Mouse (Mus musculus) kidney, postnatal 0 days (tissue): ENCODE results near the gene Psmd1. TPM values are rescaled to one million over a fixed set of nuclear protein-coding genes. Genes with fewer than 3 reads are reported as not detected.
A peak's percentile ranks its signal among the peaks of the same experiment; 100 is the strongest.
"Not testable (repeated sequence)": the region's sequence is repeated elsewhere in the genome, so short reads cannot be mapped to it uniquely, and the experiment has no call there.

Source experiments
- ATAC-seq: fragments of 200-750 bp; cut with Nextera tagmentation; replicated peaks from 2 replicates; pipeline ENCODE4 v1.8.0; 2017; ENCODE audit warnings: low read depth, moderate number of reproducible peaks, moderate TSS enrichment, moderate library complexity; ENCODE audit not compliant: low FRiP score
- DNase-seq: peaks from one replicate; pipeline ENCODE4 v3.0.0-alpha.2; 2016; ENCODE audit warnings: low spot score
- H3K27ac ChIP-seq: fragments of 300-500 bp; sonication (generic); 2 replicates; pipeline ENCODE4 v1.5.1; 2014; ENCODE audit warnings: mild to moderate bottlenecking
- H3K27me3 ChIP-seq: fragments of 300-500 bp; sonication (generic); 2 replicates; pipeline ENCODE4 v1.6.1; 2014; ENCODE audit warnings: low read length, mixed read lengths; ENCODE audit not compliant: insufficient read depth
- H3K36me3 ChIP-seq: fragments of 300-500 bp; sonication (generic); 2 replicates; pipeline ENCODE4 v1.6.1; 2014; ENCODE audit warnings: low read length, mixed read lengths; ENCODE audit not compliant: insufficient read depth
- H3K4me1 ChIP-seq: fragments of 300-500 bp; sonication (generic); replicated peaks from 2 replicates; pipeline ENCODE4 v1.6.1; 2014; ENCODE audit warnings: antibody characterized with exemption, low read length, mixed read lengths; ENCODE audit not compliant: insufficient read depth
- H3K4me2 ChIP-seq: fragments of 300-500 bp; sonication (generic); 2 replicates; pipeline ENCODE4 v1.6.1; 2014; ENCODE audit warnings: mild to moderate bottlenecking, low read length, moderate library complexity, mixed read lengths
- H3K4me3 ChIP-seq: fragments of 300-500 bp; sonication (generic); replicated peaks from 2 replicates; pipeline ENCODE4 v1.5.1; 2014; ENCODE audit warnings: low read depth, low read length
- H3K9ac ChIP-seq: fragments of 300-500 bp; sonication (generic); 2 replicates; pipeline ENCODE4 v1.6.1; 2014; ENCODE audit warnings: low read depth, low read length
- H3K9me3 ChIP-seq: fragments of 300-500 bp; sonication (generic); replicated peaks from 2 replicates; pipeline ENCODE4 v1.6.1; 2016; ENCODE audit warnings: low read length, inconsistent platforms, mixed read lengths
- CTCF ChIP-seq: IDR thresholded peaks from 2 replicates; pipeline ENCODE4 v1.5.1; 2016; ENCODE audit warnings: antibody characterized with exemption, low read depth, mild to moderate bottlenecking, moderate library complexity
- WGBS: fragments of 180-500 bp; shearing (Covaris S2); extraction: QIAGEN DNeasy Blood & Tissue Kit; methylation state at CpG from one replicate; pipeline ENCODE4 v1.1.7; 2014; 5-methylcytosine and 5-hydroxymethylcytosine counted together
- polyA plus RNA-seq: library from polyadenylated mRNA; unstranded; fragments of >200 nt; fragmentation: Nextera tagmentation; extraction: Ambion mirVana; gene quantifications from 2 replicates; pipeline ENCODE4 v1.2.1, GENCODE M21; 2015

The Psmd1 gene
- polyA plus RNA-seq: 123 and 145 TPM in 2 replicates

GRCm38 (mm10) chr1:86064271-86064991 lies at the start of gene Psmd1:
TSS of gene Psmd1 (plus strand) at chr1:86064387.
- peak; percentile 96 for DNase-seq
- Histone ChIP-seq H3K27ac (peak within 1 kb of the TSS; percentile 88), H3K4me3 (peak within 1 kb of the TSS; percentile 95), H3K4me1 (peaks cover 10% of the 10 kb centered on the region), H3K9ac (peak within 1 kb of the TSS; percentile 96), H3K4me2 (peak within 1 kb of the TSS; percentile 85), H3K9me3 (no peaks in the 10 kb centered on the region), H3K27me3 (no peaks in the 10 kb centered on the region), H3K36me3 (no peaks in the 10 kb centered on the region)
- TF ChIP-seq CTCF: peak; percentile 89
- WGBS: under 1% methylated on average over 47 of the region's 47 CpGs
- peak; percentile 91 for ATAC-seq

DNA sequence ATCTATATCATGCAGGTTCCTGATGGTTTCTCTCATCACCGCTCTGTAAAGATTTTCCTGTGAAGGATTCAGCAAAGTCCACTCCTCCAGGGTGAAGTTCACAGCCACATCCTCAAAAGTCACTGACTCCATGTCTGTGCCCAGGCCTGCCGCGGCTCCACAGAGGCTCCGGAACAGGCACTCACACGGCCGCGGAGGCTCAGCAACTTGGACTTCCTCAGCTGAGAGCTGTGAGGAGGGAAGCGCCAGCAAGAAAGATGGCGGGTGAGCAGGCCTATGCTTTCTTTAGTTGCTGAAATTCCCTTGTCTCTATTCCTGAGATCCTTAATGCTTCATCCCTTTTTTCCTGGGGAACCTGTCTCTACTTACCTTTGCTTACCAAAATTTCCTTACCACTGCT lies 48.4 kb upstream of the Psmd1 start:
- DNase-seq, H3K4me3 ChIP-seq, ATAC-seq, H3K36me3 ChIP-seq, H3K27ac ChIP-seq, H3K4me2 ChIP-seq, H3K9me3 ChIP-seq, H3K9ac ChIP-seq, H3K4me1 ChIP-seq: not testable (repeated sequence)
- WGBS: 95% methylated on average over 9 of the region's 9 CpGs
- H3K27me3 ChIP-seq: peaks cover 13% of the 10 kb centered on the region; the same call in 1 of the 2 replicates

- ATAC-seq (no peak), DNase-seq (no peak)
- TF ChIP-seq CTCF: no peak
- H3K4me3 ChIP-seq: no peak within 1 kb of the TSS
- no peaks in the 10 kb centered on the region for H3K4me1 ChIP-seq
- 89% methylated on average over 8 of the region's 8 CpGs for WGBS
- H3K36me3 ChIP-seq: no peaks in the 10 kb centered on the region
- no peak within 1 kb of the TSS for H3K9ac ChIP-seq
- H3K27ac ChIP-seq: no peak within 1 kb of the TSS
- H3K4me2 ChIP-seq: no peak within 1 kb of the TSS
- H3K9me3 ChIP-seq: no peaks in the 10 kb centered on the region
- peaks cover 13% of the 10 kb centered on the region; the same call in 1 of the 2 replicates for H3K27me3 ChIP-seq
Observed at GRCm38 (mm10) chr1:86016516-86016915, 47.7 kb upstream of the Psmd1 start, which contains the start of gene Spata3. TSS of gene Spata3 (plus strand) at chr1:86016816.

DNA sequence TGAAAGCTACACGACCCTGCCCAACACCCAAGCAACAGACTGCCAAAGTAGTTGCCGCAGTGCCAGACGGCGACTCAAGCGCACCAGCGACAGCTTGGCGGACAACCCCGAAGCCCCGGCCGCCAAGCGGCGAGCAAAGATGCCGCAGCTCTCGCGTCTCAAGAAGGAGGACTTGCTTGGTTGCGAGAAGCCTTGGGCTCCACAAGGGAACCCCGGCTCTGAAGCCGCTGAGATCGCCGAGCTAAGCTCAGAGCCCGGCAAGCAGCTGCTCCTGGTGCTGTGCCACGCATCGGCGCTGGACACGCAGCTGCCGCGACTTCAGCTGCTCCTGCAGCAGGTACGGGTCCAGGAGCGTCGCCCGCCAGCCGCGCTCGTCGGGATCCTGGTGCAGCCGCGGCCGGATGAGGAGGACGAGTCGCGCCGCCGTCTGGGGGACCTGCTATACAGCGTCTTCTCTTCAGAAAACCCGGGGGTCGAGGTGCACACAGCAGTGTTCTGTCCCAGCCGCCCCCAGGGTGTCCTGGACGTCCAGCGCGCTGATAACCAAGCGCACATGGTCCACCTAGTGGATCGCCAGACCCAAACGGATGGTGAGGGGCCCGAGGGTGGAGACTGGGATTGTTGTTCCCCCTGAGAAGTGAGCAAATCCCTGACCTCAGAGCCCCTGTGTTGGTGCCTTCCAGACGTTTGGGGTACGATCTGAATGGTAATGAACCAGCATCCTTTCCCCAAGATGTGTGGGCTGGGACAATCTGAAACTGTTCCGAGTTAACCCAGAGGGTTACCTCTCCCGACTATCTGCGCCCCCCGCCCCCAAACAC lies 45.7 kb upstream of the Psmd1 start:
- Histone ChIP-seq H3K36me3 (no peaks in the 10 kb centered on the region), H3K4me1 (no peaks in the 10 kb centered on the region), H3K9me3 (no peaks in the 10 kb centered on the region), H3K4me2 (peak overlapping the region; percentile 62), H3K27me3 (peaks cover 13% of the 10 kb centered on the region; the same call in 1 of the 2 replicates), H3K9ac (0 out of 2 replicates have a peak overlapping the region, but pooled peaks have one; percentile 1), H3K4me3 (peak overlapping the region; percentile 26), H3K27ac (no peak overlapping the region)
- DNase-seq: peak; percentile 53
- TF ChIP-seq CTCF: peak; percentile 42; the same call in 1 of the 2 replicates
- ATAC-seq: no peak; the same call in 1 of the 2 replicates
- WGBS: 3% methylated on average over 60 of the region's 60 CpGs

GRCm38 (mm10) chr1:86021365-86021989 lies 42.7 kb upstream of the Psmd1 start:
- no peak for DNase-seq
- H3K27me3 ChIP-seq: peaks cover 13% of the 10 kb centered on the region; the same call in 1 of the 2 replicates
- no peak overlapping the region for H3K4me3 ChIP-seq
- ATAC-seq: no peak
- peak; percentile 43; the same call in 1 of the 2 replicates for TF ChIP-seq CTCF
- no peaks in the 10 kb centered on the region for H3K4me1 ChIP-seq
- no peaks in the 10 kb centered on the region for H3K9me3 ChIP-seq
- 75% methylated on average over 11 of the region's 11 CpGs for WGBS
- H3K27ac ChIP-seq: no peak overlapping the region
- no peak overlapping the region for H3K4me2 ChIP-seq
- H3K9ac ChIP-seq: no peak overlapping the region
- H3K36me3 ChIP-seq: no peaks in the 10 kb centered on the region
